Mouse (Mus musculus) adrenal gland (tissue): ENCODE data around the gene Xpot.

Source experiments
- intact Hi-C: fragments of 180-260 bp; cut with DNase I; formaldehyde crosslinking; loops from one replicate; pipeline ENCODE4 v1.15.1; 2025
- microRNA-seq, 2 experiments: library from miRNA; unstranded; fragments of <30 nt; microRNA quantifications; one replicate each; pipeline ENCODE4; 2019

The Xpot gene

DNA sequence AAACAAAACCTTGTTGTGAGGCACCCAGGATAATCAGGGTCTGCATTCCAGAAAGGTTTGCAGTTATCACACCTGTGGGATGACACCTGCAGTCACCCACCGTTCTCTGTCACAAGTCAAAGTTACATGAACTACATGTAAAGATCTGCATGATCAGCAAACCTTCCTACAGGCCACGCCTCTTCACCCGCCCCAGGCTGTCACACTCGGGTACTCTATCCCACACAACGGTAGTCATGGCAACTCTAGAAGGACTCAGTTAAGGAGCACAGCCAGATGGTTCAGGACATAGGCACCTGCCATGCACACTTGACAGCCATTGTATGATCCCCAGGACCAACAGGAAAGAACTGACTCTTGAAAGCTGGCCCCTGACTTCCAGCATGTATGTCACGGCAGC, 44.7 kb downstream of the Xpot start:
- intact Hi-C loops = loop anchor here (5.0 kb wide), 1 partner anchor 36 kb away; no protein-coding TSS in a partner anchor

DNA sequence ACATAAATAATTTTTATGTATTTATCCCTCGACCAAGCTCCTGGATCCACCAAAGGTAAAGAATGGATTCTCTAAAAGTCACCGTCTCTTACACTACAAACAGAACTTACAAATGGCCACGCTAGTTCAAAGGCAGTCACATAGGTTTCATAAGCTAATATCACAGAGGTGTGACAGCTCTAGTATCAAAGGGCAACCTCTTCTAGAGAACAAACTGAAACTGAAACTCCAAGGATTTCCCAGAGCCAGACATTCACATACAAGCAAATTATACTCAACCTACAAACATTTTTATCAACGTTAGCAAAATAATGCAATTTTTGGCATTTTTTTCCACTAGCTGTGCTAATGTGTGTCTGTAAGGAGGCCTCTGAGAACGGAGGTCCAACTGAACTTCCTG, 45.8 kb downstream of the Xpot start:
- intact Hi-C loops = loop anchor here (5.0 kb wide), 1 partner anchor 37 kb away; no protein-coding TSS in a partner anchor

DNA sequence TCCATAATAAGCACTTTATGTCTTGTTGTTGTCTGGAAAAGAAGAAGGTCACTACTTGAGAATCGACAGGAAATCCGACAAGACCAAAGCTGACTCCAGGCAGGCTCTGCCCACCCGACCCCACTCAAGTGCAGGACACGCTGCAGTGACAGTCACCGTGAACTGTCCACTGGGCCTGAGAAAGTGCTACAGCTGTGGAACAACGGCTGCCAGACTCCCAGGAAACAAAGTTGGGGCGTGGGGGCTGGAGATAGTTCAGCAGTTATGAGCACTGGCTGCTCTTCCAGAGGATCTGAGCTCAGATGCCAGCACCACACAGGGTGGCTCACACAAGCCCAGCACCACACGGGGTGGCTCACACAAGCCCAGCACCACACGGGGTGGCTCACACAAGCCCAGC, 49.8 kb downstream of the Xpot start:
- intact Hi-C loops = no loop called here

DNA sequence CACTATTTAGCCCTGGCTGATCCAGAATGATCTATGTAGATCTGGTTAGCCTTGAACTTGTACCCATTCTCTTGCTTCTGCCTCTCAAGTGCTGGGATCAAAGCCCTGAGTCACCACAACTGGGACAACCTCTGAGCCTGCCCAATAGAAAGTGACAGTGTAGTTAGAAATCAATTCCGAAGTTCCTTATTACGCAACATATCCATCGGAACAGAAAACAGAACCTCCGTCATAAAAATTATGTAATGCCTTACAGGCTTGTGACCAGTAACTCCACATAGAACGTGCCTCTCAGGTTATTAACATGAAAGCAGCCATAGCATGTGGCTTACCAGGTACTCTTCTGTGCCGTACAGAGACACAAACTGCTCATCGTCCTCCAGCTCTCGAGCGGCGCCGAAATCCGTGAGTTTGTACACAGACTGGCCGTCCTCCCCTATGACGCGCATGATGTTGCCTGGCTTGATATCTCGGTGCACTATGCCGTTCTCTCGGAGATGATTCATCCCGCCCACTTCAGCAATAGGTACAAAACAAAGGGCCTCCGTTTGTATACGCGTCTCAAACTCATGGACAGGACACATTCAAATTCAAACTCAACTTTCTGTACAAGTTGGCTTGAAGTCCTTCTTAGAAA, 54.5 kb downstream of the Xpot start:
- intact Hi-C loops = no loop called here

DNA sequence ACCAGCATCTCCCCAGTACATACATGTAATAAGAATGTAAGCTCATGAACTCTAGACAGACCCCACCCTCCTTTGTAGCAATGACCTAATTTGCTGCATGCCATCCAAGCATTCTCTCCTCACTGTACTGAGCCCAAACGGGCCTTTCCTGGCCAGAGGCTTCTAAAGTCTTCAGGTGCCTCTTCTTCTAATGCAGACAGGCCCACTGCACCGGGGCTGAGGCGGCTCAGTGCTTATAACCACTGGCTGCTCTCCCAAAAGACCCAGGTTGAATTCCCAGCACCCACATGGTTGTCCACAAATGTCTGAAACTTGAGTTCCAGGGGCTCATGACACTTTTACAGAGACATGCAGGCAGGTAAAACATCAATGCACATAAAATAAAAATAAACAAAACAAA, 55.1 kb downstream of the Xpot start:
- intact Hi-C loops = no loop called here

DNA sequence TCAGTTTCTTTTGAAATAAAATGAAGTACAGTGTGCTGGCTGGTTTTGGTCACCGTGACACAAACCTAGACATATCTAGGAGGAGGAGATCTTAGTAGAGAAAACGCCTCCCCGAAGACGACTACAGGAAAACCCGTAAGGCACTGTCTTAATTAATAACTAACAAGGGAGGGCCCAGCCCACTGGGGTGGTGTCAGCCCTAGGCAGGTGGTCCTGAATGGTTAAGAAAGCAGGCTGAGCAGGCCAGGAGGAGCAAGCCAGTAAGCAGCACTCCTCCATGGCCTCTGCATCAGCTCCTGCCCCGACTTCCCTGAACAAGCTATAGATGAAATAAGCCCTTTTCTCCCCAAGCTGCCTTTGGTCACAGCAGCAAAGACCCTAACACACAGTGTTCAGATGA, 56.3 kb downstream of the Xpot start:
- intact Hi-C loops = no loop called here

DNA sequence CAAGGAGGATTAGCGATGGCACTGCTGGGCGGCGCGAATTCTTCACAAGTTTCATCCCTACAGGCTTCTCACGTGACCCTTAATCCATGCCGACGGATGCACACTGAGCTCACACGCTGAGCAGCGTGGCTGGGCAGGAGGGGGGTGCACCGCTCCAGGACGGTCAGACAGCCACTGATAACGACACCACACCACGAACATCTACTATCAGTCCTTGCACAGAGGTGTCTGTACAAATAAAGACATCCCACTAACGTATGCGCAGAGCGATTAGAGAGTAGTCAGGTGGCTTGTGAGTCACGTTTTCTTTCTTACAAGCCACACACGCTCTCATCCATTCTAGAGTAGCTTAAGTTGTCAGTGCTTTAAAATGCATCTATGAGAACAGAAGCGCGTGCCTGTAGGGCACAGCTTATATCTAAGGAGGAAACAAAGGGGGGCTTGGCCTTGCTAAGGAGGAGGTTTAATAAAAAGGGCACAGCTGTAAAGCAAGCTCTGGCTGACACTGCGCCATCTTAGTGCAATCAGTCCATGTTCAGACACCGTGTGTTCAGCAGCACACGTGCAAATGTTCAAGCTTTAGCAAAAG, 57.0 kb downstream of the Xpot start:
- intact Hi-C loops = no loop called here

DNA sequence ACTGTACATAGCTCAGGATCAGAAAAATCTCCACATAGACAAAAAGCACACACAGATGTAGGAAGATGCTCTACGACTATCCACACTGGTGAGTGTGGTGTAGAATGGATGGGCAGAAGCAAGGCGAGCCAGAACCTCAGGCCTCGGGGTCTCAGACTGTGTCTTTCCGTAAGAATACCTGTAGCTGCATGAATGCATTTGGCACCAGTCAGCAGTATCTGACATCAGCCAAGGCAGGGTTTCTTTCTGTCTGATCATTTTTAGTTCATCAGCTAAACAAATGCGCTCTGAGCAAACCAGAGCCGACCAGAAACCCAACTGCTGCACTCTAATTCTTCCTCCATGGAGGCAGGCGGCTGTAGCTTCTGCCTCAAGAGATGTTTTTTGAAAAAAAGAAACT, 57.6 kb downstream of the Xpot start:
- intact Hi-C loops = no loop called here

DNA sequence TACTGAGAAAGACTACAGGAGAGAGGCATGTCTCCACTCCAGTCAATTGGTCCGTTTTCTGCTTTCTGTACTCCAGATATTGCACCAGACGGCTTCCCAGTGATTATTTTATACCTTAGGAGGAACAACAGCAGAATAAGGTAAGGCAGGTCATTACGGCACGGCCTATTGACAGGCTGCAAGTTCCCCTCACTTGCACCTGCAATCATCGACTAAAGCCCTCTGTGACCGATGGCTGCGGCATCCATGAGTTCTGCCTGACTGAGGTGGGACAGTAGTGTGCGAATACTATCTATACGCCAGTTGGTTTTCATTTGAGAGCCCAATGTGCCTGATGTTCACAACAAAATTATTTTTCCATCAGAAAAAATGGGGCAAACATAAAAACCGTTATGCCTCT, 58.1 kb downstream of the Xpot start:
- intact Hi-C loops = no loop called here

DNA sequence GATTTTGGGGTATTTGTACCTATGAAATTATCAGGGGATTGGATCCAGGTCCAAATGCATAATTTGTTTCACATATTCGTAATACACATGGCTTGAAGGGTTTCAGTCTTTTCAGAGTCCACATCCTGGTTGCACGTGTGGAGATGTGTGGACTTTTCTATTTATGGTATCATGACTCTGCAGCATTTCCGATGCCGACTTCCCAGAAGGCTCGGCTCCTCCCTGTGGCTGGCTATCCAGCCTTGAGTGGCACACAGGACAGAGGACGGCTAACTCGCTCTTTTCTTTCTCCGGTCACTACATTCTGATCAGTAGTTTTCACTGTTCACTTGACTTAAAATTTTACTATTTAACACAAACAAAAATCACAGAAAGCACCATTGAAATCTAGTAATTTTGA, 61.7 kb downstream of the Xpot start:
- intact Hi-C loops = no loop called here

DNA sequence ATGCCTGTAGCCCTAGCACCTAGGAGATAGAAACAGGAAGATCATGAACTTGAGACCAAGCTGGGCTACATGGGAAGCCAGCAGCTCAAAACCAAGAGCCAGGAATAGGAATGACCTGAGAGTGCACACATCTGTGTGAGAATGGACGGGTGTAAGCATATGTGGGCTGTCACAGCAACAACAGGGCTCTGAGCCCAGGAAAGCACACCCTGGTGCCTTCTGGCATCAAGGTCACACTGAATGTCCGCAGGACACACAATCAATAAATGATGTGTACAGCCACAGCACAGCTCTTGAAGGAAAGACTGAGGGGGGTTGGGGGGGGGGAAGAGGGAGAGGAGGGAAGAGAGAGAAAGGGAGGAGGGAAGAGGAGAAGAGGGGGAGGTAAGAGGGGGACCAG, 67.9 kb downstream of the Xpot start:
- intact Hi-C loops = no loop called here

DNA sequence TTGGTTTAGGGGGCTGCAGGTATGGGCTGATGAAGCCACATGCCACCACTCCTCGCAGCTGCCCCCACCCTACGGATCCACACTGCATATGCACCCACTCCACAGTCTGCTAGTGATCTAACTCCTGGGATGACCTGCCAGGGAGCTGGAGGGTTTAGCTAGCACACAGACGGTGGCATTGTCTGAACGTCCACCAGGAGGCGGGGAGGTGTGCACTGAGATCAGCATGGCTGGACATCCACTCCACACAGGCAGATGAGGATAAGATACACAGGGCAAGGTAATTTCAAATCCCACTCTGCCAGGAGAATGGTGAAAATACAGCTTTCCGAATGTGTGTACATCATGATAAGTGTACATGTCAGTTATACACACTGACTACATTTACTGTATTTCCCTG, 69.9 kb downstream of the Xpot start:
- intact Hi-C loops = no loop called here

DNA sequence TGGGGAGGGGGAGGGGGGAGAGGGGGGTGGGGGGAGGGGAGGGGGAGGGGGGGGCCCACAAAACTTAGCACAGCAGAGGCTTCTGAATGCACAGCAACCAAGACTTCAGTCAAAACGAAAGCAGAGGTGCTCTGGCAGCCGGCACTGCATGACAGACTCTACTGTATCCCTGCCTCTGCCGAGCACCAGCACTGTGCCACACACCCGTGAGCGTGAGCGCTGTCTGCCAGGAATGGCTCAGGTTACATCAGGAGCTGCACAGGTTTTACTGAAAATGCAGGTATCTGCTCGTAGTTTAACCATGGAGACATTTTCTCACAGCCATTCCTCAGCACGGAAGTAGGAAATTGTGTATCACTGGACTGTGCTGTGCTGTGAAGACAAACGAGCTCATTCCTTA, 75.8 kb downstream of the Xpot start:
- intact Hi-C loops = no loop called here

DNA sequence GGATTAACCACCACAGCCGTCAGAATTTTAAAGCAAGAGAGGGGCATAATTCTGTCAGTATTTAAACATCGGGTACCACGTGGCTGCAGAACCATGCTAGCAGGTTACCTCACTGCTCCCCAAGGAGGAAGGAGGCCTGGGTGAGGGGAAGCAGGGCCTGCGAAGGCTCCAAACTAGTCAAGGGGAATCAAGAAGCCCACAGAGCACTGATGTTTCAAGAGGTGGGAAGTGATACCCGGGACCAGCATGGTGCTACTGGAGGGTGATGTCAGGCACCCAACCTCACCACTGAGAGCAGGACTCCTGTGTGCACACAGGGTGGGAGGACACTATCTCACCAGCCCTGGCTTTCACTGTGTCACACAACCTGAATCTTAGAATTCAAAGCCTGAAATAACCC, 76.5 kb downstream of the Xpot start:
- intact Hi-C loops = no loop called here

DNA sequence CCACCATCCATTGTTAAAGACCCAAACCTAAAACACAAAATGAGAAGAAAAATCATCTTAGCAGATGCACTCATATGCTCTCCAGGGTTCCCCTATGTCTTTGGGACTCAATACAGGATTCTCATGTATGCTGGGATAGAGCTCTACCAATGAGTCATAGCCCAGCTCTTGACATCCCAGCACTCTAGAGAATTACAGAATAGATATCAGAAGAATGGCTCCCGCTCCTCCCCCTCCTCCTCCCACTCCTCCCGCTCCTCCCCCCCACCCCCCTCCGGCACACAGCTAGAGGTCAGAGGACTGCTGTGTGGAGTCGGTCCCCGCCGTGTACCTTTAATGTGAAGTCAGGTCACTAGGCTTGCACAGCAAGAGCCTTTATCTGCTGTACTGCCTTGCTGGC, 79.0 kb downstream of the Xpot start:
- intact Hi-C loops = no loop called here

DNA sequence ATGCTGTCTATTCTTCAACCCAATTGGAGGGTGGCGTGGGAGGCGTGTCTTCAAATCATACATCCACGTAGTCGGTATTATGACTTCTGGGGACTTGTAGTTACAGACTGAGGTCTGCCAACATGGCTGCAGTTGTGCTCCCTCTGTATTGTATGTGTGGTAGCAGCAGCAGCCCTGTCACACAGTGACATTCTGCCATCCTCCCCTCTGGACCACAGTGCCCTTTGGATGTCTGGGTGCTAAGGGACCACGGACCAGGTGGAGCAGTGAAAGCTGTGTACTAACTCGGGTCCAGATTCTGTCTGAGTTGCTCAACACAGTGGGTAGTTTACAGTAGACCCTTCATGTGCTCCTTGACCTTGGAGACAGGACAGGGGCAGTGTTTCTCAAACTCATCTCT, 82.6 kb downstream of the Xpot start:
- intact Hi-C loops = no loop called here

DNA sequence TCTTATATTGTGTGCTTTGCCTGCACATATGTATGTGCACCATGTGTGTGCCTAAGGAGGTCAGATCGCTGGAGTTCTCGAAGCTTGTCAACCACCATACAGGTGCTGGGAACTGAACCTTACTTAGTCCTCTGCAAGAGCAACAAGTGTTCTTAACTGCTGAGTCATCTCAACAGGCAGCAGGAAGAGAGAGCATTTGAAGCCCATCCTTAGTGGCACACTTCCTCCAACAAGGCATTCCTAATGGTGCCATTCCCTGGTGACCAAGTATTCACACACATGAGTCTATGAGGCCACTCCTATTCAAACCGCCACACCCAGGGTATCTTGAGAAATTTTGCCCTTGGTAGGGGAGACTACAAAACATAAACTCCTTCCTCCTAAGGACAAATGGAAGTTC, 84.0 kb downstream of the Xpot start:
- intact Hi-C loops = no loop called here

Small RNA genes within 50 kb of the gene (microRNA-seq; reads per million reads assigned to microRNA genes)
- 0 reads per million in 2 experiments for gene Gm24330
